Mouse (Mus musculus) G1E (cell line): Measurements from ENCODE around the gene Gcnt3.

Experiments used
- CTCF ChIP-seq: IDR thresholded peaks from 2 replicates; pipeline ENCODE4 v1.5.1; 2012; ENCODE audit warnings: low read depth, low read length, inconsistent platforms, mixed read lengths
- GATA1 ChIP-seq: IDR thresholded peaks from 2 replicates; pipeline ENCODE4 v1.6.1; 2012; ENCODE audit warnings: borderline replicate concordance, low read length, inconsistent platforms, mixed read lengths
- GATA2 ChIP-seq: IDR thresholded peaks from 2 replicates; pipeline ENCODE4 v1.6.1; 2012; ENCODE audit warnings: low read depth, low read length, inconsistent platforms, borderline replicate concordance
- POLR2AphosphoS5 ChIP-seq: IDR thresholded peaks from 2 replicates; pipeline ENCODE4 v1.6.1; 2012; ENCODE audit warnings: low read depth, low read length, inconsistent platforms; ENCODE audit not compliant: insufficient replicate concordance
- TAL1 ChIP-seq: conservative IDR thresholded peaks from 2 replicates; pipeline ENCODE4 v1.6.1; 2012; ENCODE audit warnings: low read depth, low read length, inconsistent platforms, mixed read lengths

DNA sequence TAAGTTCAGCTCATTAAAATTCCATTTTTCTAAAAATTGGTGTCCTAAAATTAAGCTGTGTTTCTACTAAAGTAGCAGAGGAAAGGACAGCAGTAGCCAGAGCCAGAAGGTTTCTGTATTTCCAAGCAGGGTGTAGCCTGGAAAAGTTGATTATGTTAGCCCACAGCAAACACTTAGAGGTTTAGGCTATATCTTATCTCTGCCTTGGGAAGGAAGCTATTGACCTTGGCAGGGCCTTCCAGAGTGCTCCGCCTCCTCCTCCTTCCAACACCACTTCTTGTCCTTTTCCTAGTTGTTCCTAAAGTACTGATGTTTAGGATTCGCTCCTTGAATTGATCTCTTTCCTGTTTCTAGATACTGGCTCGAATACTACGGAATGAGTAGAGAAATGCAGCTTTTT lies 15.8 kb downstream of the Gcnt3 start:
- no peak for TF ChIP-seq CTCF
- TF ChIP-seq GATA1 = no peak
- TF ChIP-seq TAL1 = no peak
- TF ChIP-seq POLR2AphosphoS5 = no peak
- TF ChIP-seq GATA2 = no peak
